Mouse (Mus musculus) left cerebral cortex, postnatal 36 days (tissue): Measurements from ENCODE around the gene Ssc5d. TPM values are rescaled to one million over a fixed set of nuclear protein-coding genes. Genes with fewer than 3 reads are reported as not detected.

Source experiments
- DNase-seq, 2 experiments: peaks; one replicate each; pipeline ENCODE4 v3.0.0; 2021 to 2022; ENCODE audit warnings: low spot score in 2 of 2, mixed read lengths in 1 of 2
- intact Hi-C: fragments of 180-260 bp; cut with DNase I; formaldehyde crosslinking; loops from one replicate; pipeline ENCODE4 v1.15.1; 2025
- total RNA-seq, 2 experiments: library from RNA; stranded (reverse); gene quantifications; 2 replicates each; pipeline ENCODE4 v1.2.3; 2021

Gene Ssc5d
- total RNA-seq, 2 experiments from 2014 or later, result 0.84 to 3.6 TPM

DNA sequence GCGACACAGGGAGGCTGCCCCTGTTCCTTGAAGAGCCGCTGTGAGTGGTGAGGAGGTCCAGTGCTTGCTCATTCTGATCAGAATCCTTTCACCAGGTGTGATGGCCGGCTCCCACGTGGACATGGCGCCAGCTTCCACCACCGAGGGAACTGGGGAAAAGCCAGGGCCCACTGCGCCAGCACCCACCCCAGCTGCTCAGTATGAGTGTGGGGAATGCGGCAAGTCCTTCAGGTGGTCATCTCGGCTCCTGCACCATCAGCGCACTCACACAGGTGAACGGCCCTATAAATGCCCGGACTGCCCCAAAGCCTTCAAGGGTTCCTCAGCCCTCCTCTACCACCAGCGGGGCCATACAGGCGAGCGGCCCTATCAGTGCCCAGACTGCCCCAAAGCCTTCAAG, 6.9 kb upstream of the Ssc5d start:
- intact Hi-C loops, result no loop called here
- DNase-seq, result no peak

DNA sequence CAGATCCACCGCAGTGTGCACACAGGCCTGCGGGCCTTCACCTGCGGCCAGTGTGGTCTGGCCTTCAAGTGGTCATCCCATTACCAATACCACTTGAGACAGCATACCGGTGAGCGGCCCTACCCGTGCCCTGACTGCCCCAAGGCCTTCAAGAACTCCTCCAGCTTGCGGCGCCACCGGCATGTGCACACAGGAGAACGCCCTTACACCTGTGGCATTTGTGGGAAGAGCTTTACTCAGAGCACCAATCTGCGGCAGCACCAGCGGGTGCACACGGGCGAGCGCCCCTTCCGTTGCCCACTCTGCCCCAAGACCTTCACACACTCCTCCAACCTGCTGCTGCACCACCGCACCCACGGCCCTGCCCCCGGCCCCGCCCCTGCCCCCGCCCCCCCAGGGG, 6.5 kb upstream of the Ssc5d start:
- DNase-seq, result no peak
- intact Hi-C loops, result no loop called here

DNA sequence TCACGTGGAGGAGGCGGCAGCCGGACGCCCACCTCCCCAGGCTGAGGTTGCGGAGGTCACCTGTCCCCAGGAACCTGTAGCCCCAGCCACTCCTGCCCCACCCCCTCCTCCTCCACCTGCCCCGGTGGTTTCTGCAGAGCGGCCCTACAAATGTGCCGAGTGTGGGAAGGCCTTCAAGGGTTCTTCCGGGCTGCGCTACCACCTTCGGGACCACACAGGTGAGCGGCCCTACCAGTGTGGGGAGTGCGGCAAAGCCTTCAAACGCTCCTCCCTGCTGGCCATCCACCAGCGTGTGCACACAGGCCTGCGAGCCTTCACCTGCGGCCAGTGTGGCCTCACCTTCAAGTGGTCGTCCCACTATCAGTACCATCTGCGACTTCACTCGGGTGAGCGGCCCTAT, 5.6 kb upstream of the Ssc5d start:
- no peak for DNase-seq
- intact Hi-C loops, result loop anchor here (5.0 kb wide), 3 partner anchors 58 to 137 kb away; partner anchors contain the start of gene Shisa7

DNA sequence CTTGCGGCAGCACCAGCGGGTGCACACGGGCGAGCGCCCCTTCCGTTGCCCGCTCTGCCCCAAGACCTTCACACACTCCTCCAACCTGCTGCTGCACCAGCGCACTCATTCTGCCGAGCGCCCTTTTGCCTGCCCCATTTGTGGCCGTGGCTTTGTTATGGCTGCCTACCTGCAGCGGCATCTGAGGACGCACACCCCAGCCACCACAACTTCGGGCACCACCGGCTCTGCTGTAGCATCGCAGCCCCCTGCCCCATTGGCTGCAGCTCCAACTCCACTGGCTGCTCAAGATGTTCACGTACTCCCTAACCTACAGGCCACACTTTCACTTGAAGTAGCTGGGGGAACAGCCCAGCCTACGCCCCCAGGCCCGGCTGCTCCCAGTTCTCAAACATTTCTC, 5.1 kb upstream of the Ssc5d start:
- DNase-seq, result no peak
- intact Hi-C loops, result loop anchor here (5.0 kb wide), 3 partner anchors 58 to 137 kb away; partner anchors contain the start of gene Shisa7

DNA sequence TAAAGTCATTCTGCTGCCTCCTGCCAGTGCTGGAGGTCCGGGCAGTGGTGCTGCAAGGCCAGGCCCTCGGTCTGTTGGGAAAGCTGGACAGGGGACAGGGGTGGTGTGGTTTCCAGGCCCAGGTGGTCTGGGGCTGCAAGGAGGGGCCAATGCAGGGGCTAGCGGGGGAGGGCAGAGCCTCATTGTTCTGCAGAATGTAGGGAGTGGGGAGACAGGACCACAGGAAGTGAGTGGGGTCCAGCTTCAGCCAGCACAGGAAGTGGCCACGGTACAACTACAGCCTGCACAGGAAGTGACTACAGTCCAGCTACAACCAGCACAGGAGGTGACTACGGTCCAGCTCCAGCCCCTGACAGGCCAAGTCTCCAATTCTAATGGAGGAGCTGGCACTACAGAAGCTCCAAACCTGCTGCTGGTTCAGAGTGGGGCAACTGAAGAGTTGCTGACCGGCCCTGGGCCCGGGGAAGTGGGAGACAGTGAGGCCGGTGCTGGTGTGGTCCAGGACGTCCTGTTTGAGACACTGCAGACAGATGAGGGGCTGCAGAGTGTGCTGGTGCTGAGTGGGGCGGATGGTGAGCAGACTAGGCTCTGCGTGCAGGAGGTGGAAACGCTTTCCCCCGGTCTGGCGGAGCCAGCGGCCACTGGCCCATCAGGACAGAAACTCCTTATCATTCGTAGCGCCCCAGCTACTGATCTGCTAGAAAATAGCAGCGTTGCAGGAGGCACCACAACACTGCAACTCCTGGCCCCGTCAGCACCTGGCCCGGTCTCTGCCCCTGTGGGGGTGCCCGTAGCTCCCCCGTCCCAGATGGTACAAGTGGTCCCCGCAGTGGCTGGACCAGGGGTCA, 4.4 kb upstream of the Ssc5d start:
- no peak for DNase-seq
- intact Hi-C loops, result loop anchor here (5.0 kb wide), 3 partner anchors 59 to 136 kb away; partner anchors contain the start of gene Shisa7

DNA sequence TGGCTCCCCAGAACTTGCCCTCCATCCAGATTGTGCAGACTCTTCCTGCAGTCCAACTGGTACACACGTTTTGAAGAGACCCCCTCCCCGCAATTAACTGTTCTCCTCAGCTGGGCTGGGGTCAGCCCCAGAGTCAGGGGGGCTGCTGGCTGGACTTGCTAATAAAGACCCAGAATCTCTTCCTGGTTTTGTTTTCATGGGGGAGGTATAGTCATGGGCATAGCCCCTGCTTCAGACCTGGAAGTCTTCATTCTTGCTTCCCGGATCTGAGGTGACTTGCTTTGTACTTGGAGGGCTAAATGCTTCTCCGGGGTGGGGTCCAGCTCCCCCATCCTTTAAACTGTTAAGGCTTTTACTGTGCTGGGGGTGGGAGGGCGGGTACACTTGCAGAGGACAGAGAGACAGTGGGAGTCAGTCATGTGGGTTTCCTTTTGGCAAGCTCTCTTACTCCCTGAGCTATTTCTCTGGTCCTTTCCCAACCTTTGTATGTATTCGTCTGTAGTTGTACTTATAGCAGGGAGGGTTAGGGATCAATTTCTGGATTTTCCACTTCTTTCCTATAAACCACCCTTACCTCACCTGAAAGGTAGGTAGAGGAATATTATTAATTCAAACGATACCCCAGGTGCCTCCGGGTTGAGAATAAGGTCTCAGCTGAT, 3.6 kb upstream of the Ssc5d start, which contains the start of gene Nat14:
Nat14 (plus strand) TSS at position 205 of the 659 bp plus-strand sequence.
- no peak for DNase-seq
- intact Hi-C loops, result loop anchor here (5.0 kb wide), 3 partner anchors 60 to 135 kb away; partner anchors contain the start of gene Shisa7

DNA sequence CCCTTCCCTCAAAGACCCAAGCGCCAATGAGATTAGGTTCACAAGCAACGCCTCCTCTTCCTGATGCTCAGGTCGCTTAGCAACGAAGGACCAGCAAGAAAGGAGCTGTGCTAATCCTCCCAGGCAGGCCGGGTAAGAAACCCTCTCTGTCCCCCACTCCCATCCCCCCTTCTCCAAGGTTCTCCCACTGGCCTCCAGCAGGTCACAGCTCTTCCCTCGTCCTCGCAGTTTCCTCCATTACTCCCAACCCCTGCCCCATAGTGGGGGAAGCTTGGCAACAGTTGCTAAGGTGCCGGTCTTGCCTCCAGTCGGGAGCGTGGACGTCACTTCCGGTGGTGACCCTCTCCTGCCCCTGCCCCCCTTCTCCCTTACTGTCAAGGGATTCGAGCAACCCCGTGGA, 3.1 kb upstream of the Ssc5d start:
- intact Hi-C loops, result loop anchor here (5.0 kb wide), 3 partner anchors 60 to 135 kb away; partner anchors contain the start of gene Shisa7

DNA sequence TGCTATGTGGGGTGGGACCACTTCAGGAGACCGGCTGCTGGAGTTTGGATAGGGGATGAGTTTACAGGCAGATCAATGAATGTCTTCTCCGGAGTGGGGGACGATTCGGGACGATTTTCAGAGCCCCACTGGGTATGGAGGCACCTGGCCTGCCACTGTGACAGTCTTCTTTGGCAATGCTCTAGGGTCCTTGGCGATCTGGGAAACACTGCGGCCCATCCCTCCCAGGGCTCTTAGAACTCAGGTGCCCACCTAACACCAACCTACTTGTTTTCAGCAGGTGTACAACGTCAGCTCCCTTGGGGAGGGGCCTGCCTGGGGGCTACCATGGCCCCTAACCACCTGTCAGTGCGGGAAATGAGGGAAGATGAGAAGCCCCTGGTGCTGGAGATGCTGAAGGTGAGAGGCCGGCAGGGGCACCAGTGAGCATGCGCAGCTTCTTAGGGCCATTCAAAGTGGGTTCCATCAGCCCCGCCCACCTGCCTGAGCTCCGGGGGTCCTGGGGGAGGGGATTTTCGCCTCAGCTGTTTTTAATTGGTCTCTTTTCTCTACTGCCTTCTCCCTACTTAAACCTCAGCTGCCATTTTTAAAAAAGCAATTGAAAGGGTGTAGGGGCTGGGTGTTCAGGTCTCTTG, 2.5 kb upstream of the Ssc5d start:
- intact Hi-C loops, result loop anchor here (5.0 kb wide), 3 partner anchors 61 to 134 kb away; partner anchors contain the start of gene Shisa7
- DNase-seq, result peak; percentile 73 to 75

More for the DNA sequence above, 3.1 kb upstream of the Ssc5d start:
- DNase-seq, result peak; percentile 88 to 89

DNA sequence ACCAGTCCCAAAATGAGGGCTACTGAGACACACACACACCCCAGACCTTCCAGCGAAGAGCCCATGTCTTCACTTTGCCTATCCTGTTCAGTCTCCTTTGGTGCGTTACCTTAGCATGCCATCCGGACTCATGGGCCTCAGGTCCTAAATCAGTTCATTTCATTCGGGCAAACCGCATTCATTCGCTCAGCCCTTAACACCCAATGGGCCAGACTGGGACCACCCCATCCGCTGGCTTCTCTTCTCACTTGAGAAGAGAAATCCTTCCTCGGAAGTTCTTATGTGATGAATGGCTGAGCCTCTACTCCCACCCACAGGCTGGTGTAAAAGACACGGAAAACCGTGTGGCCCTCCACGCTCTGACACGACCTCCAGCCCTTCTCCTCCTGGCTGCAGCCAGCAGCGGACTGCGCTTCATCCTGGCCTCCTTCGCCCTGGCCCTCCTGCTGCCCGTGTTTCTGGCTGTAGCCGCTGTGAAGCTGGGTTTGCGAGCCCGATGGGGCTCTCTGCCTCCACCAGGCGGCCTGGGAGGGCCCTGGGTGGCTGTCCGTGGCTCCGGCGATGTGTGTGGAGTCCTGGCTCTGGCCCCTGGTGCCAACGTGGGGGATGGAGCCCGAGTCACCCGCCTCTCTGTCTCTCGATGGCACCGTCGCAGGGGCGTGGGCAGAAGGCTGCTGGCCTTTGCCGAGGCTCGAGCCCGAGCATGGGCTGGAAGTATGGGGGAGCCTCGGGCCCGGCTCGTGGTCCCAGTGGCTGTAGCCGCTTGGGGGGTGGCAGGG, 1.8 kb upstream of the Ssc5d start:
- intact Hi-C loops, result loop anchor here (5.0 kb wide), 3 partner anchors 61 to 134 kb away; partner anchors contain the start of gene Shisa7
- peak; percentile 66 to 69 for DNase-seq

DNA sequence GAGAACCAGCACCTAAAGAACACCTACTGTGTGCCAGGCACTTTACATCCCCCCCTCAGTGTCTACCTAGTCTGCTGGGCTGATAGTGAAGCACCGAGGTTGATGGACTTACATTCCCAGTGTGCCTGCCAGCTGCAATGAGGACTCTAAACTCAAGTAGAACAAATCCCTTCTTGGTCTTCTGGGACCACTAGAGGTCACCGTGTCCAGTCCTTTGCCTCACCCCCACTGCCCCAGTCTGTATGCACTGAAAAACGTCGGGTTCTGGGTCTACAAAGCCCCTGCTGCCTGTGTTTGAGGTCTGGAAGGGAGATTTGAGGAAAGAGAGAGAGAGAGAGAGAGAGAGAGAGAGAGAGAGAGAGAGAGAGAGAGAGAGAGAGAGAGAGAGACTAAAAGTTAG, 1.1 kb upstream of the Ssc5d start:
- no peak for DNase-seq
- intact Hi-C loops, result loop anchor here (5.0 kb wide), 3 partner anchors 62 to 133 kb away; partner anchors contain the start of gene Shisa7

DNA sequence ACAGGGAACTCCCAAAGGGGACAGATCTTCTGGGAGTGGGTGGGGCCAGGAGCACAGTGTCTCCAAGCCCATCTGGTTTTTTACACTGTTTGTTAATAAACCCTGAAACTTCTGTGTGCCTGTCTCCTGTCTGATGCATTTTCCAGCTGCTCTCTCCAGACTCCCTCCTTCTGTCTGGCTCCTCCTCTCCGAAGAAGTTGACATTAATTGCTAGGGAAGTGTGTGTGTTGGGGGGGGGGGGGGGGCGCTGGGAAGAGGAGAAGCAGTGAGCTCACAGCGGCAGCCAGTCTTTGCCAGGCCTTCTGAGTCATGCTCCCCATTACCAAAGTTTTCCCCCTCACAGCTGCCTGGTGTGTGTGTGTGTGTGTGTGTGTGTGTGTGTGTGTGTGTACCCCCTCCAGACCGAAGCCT, 689 bp upstream of the Ssc5d start:
- intact Hi-C loops, result loop anchor here (5.0 kb wide), 3 partner anchors 63 to 132 kb away; partner anchors contain the start of gene Shisa7
- peak in 1 of 2 experiments; percentile 21 for DNase-seq

DNA sequence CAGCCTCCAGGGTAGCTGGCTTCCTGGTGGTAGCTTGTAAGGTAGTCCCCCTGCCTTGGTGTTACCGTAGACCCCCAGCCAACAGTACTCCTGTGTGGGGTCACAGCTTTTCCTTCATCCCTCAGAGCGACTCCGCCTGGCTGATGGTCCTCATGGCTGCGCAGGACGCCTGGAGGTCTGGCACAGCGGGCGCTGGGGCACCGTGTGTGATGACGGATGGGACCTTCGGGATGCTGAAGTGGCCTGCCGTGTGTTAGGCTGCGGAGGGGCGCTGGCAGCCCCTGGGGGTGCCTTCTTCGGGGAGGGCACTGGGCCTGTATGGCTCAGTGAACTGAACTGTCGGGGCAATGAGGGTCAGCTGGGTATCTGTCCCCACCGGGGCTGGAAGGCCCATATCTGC, 1.3 kb downstream of the Ssc5d start:
- intact Hi-C loops, result no loop called here
- DNase-seq, result no peak

DNA sequence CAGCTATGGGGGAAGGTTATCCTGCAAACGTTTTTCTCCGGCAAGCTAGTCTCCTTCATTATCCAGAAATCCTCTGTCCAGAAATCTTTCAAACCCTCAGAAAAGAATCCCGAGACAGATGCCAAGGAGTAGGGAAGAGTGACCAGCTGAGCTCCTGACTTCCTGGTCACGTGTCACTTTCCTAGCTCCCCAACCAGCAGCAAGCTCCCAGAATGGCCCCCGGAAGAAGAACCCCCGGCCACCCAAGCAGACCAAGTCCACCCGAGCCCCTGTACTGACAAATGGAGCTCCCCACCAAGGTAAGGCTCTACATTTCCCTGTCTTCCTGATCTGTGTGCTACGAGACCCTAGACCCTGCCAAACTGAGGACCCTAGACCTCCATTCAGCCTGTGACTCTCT, 2.1 kb downstream of the Ssc5d start:
- intact Hi-C loops, result no loop called here
- DNase-seq, result no peak

DNA sequence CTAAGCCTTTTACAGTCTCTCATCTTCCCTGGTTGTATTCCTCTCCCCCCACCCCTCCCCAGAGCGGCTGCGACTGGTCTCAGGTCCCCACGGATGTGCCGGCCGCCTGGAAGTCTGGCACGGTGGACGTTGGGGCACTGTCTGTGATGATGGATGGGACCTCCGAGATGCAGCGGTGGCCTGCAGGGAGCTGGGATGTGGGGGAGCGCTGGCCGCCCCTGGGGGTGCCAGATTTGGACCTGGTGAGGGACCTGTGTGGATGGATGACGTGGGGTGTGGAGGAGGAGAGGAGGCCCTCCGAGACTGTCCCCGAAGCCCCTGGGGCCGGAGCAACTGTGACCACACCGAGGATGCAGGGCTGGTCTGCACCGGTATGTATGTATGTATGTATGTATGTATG, 2.7 kb downstream of the Ssc5d start:
- DNase-seq, result no peak
- intact Hi-C loops, result no loop called here

DNA sequence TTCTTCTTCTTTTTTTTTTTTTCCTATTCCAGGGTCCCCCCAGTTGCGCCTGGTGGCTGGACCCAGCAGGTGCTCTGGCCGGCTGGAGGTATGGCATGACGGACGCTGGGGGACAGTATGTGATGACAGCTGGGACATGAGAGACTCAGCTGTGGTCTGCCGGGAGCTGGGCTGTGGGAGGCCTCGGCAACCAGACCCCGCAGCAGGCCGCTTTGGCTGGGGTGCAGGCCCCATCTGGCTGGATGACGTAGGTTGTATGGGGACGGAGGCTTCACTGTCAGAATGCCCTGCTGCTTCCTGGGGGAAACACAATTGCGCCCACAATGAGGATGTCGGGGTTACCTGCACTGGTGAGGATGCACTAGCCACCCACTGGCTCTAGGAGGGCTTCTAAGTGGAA, 7.5 kb downstream of the Ssc5d start:
- intact Hi-C loops, result no loop called here
- DNase-seq, result no peak

DNA sequence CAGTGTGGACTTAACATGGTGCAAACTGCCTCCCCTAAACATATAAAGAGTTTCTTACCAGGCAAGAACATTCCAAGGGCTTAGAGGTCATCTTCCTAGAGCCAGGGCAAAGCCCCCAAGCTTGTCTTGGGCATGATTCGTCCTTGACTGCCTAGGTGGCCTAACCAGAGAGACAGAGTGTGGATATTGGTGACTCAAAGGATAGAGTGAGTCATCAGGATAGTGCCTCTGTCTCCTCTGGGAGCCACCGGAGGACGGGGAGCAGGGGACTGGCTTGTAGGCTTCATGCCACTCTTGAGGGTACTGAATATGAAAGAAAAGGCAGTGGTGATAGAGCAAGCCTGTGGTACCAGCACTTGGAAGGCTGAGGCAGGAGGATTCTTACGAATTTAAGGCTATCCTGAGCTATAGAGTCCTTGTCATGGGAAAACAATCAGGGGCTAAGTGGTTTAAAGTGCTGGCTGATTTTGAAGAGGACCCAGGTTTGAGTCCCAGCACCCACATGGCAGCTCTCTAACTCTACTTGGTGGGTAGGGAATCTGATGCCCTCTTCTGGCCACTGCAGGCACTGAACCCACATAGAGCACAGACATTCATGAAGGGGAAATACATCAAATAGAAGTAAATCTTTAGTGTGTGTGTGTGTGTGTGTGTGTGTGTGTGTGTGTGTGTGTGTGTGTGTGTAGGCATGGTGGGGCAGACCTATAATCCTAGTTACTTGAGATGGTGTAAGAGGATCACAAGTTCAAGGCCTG, 8.8 kb downstream of the Ssc5d start:
- DNase-seq, result no peak
- intact Hi-C loops, result no loop called here

DNA sequence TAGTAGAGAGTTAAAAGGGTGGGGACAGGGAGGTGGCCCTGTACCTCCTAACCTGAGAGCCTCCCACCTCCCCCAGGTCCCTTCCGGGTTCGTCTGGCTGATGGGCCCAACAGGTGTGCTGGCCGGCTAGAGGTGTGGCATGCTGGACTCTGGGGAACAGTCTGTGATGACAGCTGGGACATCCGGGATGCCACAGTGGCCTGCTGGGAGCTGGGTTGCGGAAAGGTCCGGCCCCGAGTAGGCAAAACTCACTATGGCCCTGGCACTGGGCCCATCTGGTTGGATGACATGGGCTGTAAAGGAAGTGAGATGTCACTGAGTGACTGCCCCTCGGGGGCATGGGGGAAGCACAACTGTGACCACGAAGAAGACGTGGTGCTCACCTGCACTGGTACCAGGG, 11.2 kb downstream of the Ssc5d start:
- no peak for DNase-seq
- intact Hi-C loops, result no loop called here

DNA sequence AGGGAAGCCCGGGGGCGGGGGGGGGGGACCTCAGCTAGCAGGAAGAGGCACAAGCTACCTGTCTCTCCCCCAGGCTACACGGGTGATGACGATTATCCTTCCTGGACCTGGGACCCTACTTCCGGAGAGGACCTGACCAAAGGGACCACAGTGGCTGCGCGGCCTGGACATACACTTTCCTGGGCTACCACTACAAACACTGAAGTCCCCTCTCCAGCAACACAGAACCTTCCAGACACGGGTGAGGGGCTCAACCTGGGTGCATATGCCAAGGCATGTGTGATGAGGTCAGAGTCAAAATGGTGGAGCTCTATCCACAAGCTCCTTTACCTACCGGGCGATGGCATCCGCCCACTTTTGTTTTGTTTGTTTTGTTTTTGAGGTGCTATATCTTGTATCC, 11.8 kb downstream of the Ssc5d start:
- intact Hi-C loops, result no loop called here

More for the DNA sequence above, 11.8 kb downstream of the Ssc5d start:
- DNase-seq, result no peak
